Mouse (Mus musculus) urinary bladder, postnatal 4 days (tissue): ENCODE results near the gene Fam92b.

Experiments
- DNase-seq, 2 experiments: peaks; one replicate each; pipeline ENCODE4 v3.0.0; 2021 to 2022; ENCODE audit warnings: low spot score in 2 of 2

The Fam92b gene

GRCm38 (mm10) chr8:120152636-120153035 is 24.6 kb downstream of the Fam92b start:
- DNase-seq, result no peak

- no peak for DNase-seq
Measured at GRCm38 (mm10) chr8:120151151-120151550, 26.1 kb downstream of the Fam92b start.

GRCm38 (mm10) chr8:120150028-120150427 is 27.2 kb downstream of the Fam92b start:
- no peak for DNase-seq

GRCm38 (mm10) chr8:120146051-120146450 is 31.2 kb downstream of the Fam92b start:
- DNase-seq, result no peak

GRCm38 (mm10) chr8:120144652-120145301 is 32.5 kb downstream of the Fam92b start:
- no peak for DNase-seq

- DNase-seq, result no peak
Measured at GRCm38 (mm10) chr8:120143911-120144651, 33.2 kb downstream of the Fam92b start.

- no peak for DNase-seq
Measured at GRCm38 (mm10) chr8:120140769-120141168, 36.5 kb downstream of the Fam92b start.

GRCm38 (mm10) chr8:120138958-120139357 is 38.3 kb downstream of the Fam92b start:
- no peak for DNase-seq

- no peak for DNase-seq
Measured at GRCm38 (mm10) chr8:120136618-120137017, 40.6 kb downstream of the Fam92b start.

GRCm38 (mm10) chr8:120135687-120136086 is 41.6 kb downstream of the Fam92b start:
- DNase-seq, result no peak

- no peak for DNase-seq
Measured at GRCm38 (mm10) chr8:120133169-120133568, 44.1 kb downstream of the Fam92b start.

- DNase-seq, result no peak
Measured at GRCm38 (mm10) chr8:120131158-120131557, 46.1 kb downstream of the Fam92b start.

- DNase-seq, result no peak
Measured at GRCm38 (mm10) chr8:120129547-120129946, 47.7 kb downstream of the Fam92b start.

GRCm38 (mm10) chr8:120126357-120127161 is 50.7 kb downstream of the Fam92b start:
- no peak for DNase-seq

- no peak for DNase-seq
Measured at GRCm38 (mm10) chr8:120124836-120125389, 52.4 kb downstream of the Fam92b start.

- DNase-seq, result no peak
Measured at GRCm38 (mm10) chr8:120124261-120124660, 53.0 kb downstream of the Fam92b start.

GRCm38 (mm10) chr8:120120951-120121350 is 56.3 kb downstream of the Fam92b start:
- DNase-seq, result no peak

GRCm38 (mm10) chr8:120119931-120120330 is 57.3 kb downstream of the Fam92b start:
- no peak for DNase-seq

GRCm38 (mm10) chr8:120119429-120119828 is 57.8 kb downstream of the Fam92b start:
- no peak for DNase-seq

- DNase-seq, result no peak
Measured at GRCm38 (mm10) chr8:120118847-120119246, 58.4 kb downstream of the Fam92b start.

GRCm38 (mm10) chr8:120118162-120118561 is 59.1 kb downstream of the Fam92b start:
- DNase-seq, result no peak

- DNase-seq, result no peak
Measured at GRCm38 (mm10) chr8:120116600-120116999, 60.7 kb downstream of the Fam92b start.
